Mouse (Mus musculus): ENCODE measurements around the gene Soga1.

Gene Soga1

DNA sequence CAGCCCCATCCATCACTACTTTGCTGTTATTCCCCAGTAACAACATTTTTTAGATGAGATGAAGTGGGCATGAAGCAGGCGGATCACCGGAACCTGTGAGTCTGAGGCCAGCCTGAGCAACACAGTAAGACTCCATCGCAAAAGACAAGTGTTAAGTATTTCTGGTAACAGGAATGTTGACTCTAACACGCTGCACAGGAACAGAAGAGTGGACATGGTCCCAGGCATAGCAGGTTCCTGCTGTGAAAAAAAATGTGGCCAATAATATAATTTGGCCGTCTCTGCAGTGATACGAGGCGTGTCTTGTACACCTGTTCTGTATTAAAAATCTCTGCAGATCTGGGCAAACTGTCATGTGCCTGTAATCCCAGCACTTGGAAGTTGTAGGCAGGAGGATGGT lies 43.7 kb downstream of the Soga1 start:
- DNase-seq, result no peak

DNA sequence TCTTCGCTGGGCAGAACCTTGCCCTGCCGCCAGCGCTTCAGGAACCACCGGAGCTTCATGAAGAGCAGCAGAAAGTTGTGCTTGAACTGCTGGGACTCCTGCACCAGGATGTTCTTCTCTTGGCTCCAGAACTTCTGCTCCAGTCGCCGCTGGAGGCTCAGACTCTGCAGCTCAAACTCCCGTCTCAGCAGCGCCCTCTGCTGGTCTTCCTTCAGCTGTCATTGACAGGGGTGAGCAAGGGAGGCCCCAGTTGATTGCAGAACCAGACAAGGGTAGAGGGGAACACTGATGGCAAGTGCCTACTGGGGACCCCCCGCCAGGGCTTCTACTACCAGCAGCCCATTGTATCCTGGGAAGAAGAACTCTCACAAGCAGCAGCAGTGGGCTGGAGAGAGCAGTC lies 48.2 kb downstream of the Soga1 start:
- DNase-seq, result peak; percentile 86 to 87

DNA sequence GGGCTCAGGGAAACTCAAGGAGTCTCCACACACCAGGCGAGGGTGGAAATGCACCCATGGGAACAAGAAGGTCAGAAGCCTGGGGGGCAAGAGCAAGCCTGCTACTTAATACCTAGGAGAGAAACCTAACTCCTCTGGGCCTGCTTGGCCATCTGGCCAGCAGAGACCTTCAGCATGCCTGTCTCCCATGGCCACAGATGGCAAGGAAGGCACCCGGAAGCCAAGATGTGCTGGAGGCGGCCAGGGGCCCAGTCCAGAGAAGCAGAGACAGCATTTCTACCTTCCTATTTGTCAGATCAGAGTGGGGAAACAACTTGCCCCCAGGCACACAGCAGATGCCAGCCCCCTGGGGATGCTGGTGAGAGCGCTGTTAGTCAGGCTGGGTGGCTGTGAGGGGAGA lies 50.8 kb downstream of the Soga1 start:
- no peak for DNase-seq

DNA sequence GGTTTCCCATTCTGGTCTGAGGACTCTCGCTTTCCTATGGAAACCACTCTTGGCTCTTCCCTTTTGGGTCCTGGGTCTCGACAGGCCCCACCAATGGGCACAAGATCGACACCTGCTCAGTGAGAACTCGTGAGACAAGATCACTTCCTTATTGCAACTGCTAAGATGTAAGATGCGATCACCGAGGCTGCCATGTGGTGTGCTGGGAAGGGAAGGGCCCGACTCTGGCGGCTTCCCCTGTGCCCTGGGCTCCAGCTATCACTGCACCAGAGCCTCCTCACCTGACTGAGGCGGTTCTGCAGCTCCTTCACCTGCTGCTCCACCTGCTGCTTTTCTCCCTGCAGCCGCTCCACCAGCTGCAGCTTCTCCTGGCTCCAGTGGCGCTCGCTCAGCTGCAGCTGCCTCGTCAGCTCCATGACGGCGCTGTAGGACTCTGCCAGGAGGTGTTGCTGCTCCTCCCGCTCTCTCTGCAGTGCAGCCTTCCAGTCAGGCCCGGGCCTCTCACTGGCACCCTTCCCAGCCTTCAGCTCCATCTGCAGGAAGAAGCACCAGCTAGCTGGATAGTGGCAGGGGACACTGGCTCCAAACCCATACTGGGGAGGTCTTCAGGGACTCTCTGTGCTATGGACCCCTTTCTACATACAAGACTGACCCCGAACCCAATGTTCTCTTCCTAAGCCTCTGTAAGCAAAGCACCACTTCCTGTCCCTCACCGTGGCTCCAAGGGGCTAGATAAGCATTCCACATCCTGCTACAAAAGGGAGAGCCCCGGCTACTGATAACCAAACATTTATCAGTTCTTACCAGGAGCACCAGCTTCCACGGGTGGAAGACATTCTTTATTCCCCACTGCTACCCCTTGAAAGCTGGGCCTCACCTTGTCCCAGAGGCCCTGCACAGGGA lies 51.7 kb downstream of the Soga1 start:
- DNase-seq, result no peak

DNA sequence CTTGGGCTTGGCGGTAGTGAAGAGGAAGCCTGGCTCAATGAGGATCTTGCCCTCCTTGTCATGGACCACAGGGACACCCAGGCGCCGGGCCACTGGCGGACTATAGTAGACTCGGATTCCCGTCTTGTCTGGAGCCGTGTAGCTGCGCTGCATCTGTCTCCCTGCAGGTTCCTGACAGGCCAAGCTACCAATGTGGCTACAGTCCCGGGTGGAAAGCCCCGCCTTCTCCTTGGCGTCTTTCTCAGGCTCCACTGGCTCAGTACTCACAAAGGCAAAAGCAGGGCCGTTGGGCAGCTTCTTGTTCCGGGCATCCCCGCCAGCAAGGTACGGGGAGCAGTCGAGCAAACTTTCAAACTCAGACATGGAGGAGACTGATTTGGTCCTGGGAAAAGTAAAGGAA lies 57.9 kb downstream of the Soga1 start:
- DNase-seq, result no peak

DNA sequence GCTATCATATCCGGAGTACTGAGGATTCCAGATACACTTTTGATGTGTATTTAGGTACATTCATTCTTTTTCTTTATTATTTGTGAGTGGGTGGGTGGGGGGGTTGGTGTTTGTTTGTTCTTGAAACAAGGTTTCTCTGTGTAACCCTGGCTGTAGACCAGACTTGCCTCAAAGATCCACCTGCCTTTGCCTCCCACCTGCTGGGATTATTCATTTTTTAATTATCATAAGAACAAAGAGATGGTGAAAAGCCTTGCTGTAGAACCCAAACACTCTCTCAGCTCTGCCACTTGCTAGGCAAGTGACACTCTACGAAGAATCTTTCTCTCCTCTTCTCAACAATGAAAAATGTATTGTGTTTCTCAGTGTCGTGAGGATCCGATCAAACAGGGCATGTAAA lies 59.8 kb downstream of the Soga1 start:
- DNase-seq, result no peak

DNA sequence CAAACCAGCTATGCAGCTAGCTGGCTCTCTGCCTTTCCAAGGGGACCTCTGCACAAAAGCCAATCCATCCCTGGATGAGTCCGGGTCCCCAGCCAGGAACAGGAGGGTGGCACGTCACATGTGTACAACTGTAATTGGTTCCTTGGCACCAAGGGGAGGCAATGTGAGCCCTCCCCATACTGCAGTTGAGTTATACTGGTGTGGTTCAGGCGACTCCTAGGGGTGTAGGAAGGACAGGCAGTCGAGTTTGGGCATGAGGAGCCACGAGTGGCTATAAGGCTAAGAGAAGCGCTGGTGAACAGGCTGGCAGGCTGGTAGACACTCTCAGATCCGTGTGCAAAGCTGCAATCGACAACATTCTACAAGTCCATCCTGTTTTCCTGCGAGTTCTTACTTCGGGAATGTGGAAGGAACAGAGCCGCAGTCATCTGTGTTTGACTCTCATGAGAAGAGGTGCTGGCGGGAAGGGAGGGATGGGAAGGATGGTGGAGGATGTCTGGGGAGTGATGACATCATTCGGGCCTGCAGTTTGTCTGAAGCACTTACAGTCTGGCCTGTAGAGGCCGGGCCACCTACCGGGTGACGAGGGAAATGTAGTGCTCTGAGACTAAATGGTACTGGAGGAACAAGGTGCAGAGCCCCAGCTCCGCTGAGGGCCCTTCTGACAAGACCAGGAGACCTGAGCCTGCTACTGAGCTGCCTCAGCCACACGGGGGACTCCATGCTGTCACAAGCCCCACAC lies 62.4 kb downstream of the Soga1 start:
- DNase-seq, result no peak

DNA sequence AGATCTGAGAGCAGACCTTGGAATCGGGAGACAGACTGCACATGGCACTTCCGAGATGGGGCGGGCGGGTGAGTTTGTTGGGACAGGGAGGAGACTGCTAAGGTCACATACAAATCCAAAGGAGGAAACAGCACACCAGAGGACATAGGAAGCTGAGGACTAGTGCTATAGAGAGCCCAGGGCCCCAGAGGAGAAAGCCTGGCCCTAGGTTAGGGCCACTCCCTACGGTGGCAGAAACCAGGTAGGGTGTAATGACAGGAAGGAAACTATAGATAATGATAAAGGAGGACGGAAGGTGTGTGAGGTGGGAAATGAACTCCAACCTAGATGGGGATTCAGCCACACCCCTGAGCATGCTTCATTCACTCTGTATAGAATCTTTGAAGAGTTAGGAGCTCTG lies 66.7 kb downstream of the Soga1 start:
- DNase-seq, result no peak

DNA sequence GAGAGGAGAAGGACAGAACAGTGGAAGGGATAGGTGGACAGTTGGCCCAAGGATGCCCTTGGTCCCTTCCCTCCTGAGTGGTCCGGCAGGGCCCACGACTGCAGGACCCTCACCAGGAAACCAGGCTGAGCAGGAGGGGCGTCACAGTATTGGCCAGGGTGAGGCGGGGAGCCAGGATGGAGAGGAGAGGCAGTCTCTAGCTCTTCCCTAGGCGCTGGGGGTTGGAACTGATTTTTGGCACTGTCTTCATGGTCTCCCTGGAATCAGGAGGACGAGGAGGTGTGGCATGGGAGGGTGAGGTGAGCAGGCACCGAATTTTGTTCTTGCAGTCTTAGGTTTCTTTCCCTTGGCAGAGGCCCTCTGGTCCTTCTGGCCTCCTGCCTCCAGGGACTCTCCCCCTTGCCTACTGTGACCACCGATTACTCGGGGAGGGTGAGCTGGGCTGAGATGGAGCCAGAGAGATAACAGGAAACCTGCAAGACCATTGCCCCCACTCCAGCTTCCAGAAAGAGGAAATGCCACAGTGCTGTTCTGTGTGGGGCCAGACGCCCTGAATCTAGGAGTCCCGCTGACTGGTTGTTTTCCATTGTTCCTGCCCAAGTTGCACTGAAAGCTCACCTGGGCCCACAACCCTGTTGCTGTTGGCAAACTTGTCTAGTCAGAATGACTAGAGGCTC lies 68.3 kb downstream of the Soga1 start:
- DNase-seq, result no peak

DNA sequence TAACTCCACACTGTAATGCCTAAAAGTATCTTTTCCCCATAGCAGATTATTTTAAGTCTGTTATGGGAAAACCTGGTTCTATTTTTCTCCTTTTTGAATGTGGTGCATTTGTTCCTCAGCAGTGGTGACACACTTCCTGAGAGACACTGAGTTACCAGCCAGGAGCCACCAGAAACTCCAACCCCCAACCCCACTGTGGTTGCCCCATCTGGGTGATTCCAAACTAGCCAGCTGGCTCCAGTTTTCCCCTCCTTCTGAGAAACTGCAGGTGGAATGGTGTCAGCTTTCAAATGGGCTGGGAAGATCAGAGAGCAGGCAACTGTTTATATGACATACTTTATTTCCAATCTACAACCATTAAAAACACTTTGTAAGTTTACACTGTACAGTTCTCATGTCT lies 68.9 kb downstream of the Soga1 start:
- no peak for DNase-seq

DNA sequence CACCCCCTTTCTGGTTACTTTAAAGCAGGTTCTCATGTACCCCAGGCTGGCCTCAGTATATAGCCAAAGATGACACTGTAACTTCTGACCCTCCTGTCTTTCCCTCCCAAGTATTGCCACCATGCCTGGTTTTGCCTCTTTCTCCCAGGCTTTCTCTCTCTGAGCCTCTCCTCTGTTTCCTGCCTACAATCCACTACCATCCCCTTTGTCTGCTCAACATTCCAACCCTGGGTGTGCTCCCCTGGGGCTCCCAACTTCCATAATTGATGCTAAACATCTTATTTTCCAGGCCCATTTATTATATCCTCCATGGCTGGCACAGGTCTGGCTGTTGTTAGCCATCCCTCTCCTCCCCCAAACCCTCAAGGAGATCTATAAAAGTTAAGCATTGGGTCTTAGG lies 70.5 kb downstream of the Soga1 start:
- no peak for DNase-seq

DNA sequence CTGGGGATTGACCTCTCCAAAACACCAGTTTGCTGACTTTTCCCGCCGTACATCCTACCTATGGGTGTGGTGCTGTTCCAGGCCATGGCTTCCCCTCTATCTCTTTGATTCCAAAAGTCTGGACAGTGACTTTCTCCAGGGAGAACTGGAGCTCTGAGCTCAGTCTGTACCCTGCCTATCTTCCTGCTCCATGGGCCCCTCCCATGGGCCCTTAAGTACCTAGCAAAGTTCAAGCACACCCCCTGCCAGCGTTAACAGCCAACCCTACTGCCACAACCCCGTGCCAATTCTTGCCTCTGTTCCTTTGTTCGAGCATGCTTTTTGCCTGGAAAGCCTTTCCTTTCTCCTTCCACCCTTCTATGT lies 71.8 kb downstream of the Soga1 start:
- no peak for DNase-seq

DNA sequence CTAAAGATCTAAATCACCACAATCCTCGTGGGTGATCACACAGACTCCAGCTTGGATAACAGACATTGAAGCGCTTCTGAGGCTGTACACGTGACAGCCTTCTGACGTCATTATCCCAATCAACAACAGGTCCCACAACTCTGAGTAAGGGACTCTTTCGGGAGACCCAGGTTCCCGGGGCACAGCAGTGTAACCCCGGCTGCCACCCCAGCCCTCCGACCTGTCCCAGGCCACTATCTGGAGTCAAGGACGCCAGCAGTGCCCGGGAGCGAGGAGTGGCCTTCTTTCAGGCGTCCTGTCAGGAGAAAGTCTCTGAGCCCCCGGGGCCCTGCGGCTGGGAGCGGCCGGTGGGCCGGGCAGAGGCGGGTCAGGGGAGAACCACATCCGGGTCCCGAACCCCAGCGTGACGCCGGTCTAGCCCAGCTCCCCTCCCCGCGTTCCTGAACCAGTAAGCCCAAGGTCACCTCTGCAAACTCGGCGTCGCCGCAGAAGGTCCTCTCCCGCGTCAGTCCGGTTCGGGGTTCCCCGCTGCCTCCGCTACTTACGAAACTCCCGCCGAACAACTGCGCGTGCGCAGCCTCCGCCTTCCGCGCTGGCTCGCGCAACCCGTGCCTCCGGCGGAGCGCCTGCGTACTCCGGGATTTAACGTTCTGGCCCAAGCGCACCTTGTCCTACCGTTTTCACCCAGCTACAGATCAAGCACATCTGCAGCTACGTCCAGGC lies 72.4 kb downstream of the Soga1 start, which contains the start of gene Dsn1:
TSS of gene Dsn1 (minus strand) at position 644 of the 723 bp plus-strand sequence.
- DNase-seq, result peak; percentile 90 to 91

DNA sequence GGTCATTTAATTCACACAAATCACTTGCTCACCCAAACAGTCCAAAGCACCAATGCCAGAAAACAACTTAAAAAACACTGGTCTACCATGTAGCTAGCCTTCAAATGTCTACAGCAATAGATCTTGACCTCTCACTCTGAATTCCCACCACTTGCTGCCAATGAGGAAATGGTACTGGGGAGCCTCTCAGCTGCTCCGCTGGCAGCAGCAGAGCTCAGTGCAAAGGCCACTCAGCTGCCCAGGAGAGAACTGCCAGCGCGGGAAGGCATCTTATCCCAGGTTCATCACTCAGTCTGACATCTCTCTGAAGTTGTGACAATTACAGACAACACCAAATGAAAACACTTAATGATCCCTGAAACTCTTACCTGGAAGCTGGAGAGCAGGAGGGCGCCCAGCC lies 76.7 kb downstream of the Soga1 start:
- DNase-seq, result no peak

DNA sequence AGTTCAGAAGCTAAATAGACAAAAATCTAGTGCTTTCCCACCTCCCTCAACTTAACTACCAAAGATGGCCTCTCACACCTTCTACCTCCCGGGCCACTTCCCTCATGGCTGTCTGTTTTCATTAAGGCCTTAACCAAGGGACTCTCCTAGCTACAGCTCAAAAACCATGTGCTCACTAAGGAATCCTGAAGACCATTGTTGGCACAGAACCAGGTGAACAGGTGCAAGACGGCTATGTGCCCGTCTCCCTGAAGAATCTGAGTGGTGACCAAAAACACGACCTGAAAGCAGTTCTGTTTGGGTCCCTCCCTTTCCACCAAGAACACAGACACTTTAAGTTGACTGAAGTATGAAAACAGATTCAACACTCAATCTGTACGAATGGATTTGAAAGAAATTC lies 80.8 kb downstream of the Soga1 start:
- DNase-seq, result no peak

DNA sequence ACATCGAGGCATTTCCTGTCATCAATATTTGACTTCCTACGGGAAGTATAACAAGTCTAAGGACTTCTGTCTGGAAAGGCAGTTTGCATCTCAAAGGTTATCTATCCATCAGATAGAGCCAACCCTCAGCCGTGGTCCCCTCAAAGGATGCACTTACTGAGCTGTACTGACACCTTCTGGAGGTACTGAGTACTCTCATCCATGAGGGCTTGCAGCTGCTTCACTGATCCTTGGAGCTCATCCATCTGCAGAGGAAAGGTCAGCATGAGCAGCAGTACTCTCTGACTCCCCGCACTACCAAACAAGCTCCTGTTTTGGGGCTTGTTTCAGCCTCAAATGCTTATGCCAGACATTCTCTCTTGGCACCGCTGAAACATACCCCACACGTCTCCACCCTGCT lies 82.5 kb downstream of the Soga1 start:
- DNase-seq, result peak; percentile 26 to 32

DNA sequence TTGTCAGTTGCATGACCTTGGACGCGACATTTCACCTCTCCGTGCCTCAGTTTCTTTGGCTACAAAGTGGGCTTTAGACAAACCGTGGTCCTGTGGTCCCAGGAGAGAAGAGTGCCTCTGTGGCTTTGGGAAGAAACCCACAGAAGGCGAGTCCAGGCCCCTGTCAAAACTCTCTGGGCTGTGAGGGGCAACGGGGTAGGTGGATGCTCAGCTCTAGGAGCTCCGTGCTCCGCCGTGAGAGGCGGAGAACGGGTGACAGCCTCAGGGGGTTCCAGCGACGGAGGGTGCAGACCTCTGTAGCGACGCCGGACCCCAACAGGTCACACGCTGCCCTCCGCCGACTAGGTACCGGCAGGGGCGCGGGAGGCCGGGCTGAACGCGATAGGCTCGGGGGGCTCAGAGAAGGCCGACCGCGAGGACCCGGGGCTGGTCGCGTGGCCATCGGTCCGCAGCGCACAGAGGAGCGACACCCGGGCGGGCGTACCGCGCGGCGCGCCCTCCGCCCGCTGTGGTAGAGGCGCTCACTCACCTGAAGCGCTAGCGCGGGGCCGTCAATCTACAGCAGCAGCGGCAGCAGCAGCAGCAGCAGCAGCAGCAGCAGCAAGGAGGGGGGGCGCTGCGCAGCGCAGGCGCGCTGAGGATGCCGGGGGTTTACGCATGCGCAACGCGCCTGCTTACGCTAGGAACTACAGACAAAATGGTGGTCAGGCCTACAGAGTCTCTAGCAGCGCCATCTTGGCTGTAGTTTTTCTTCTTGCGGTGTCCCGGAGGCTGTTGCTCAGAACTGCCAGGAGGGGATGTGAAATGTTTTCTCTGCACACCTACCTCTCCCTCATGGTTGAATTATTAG lies 87.4 kb downstream of the Soga1 start, which contains the start of gene Ndrg3:
TSS of gene Ndrg3 (minus strand) at position 587 of the 850 bp plus-strand sequence.
- DNase-seq, result peak; percentile 96

DNA sequence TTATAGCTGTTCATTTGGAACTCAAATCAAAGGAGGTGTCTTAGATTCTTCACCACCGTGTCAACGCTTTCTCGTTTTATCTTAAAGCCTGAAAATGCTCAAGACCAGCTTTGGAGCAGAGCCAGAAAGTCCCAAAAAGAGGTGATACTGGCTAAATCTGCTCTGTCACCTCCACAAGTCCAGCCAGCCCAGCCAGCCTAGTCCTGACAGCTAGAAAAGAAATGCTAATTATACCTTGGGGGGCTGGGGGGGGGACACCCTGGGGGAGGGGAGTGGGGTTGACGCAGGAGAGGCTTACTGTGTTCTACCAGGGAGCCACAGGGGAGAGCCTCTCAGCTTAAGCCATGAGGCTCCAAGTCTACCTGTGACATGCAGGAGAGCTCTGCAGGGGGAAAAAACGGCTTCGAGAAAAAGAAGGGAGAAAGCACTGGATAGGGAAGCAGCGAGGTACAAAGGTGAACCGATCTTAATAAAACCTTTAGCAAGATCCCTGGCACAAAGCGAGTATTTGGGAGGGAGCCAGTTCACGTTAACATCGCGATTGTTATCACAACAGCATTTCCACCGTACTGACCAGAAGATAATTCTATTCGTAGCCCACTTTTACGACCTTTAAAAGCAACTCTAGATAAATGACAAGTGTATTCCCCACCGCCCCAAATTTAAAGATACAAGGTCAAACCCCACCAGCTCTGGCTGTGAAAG lies 88.2 kb downstream of the Soga1 start:
- peak; percentile 29 to 36 for DNase-seq

DNA sequence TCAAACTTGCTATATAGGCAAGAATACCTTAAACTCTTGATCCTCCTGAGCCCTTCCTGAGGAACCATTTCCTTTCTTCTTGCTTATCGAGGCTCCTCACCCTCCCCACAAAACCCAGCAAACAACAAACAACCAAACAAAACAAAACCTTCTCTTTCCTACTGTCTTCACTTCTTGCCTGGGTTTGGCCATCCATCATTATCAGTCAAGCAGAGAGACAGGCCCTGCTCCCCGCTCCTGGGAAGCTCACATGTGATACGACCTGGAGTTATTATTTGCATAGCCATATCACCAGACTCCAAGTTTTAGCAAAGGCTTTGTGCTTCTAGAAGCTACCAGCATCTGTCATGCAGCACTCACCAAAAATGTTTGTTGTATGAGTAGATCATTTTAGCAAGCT lies 91.7 kb downstream of the Soga1 start:
- no peak for DNase-seq

DNA sequence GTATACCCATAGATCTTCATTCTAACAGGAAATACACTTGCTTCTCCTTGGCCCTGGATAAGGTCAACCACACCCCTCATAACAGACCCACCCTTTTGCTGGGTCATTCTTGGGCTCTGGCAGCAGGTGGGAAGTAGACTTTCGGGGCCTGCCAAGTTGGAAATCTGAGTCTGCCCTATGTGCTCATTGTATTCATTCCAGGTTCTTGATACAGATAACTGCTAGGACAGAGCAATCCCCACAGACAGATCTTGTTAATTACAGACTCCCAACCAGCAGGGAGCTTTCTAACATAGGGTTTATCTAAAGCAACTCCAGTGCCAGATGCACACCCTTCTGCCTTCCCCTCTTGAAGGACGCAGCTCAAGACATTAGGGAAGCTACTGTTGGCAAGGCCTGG lies 96.2 kb downstream of the Soga1 start:
- no peak for DNase-seq

DNA sequence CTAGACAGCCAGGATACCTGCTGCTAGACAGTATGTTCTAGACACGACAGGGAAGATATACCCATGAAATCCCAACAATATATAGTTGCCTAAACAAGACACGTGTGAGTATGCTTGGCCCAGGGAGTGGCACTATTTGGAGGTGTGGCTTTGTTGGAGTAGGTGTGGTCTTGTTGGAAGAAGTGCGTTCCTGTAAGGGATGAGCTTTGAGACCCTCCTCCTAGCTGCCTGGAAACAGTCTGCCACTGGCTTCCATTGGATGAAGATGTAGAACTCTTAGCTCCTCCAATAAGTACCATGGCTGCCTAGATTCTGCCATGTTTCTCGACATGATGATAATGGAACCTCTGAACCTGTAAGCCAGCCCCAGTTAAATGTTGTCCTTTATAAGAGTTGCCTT lies 97.8 kb downstream of the Soga1 start:
- no peak for DNase-seq

Measured in B cell, adult 2 months (primary cell).